Mouse (Mus musculus) heart, embryonic 10.5 days (tissue): ENCODE measurements around the gene Def6. TPM values are rescaled to one million over a fixed set of nuclear protein-coding genes. Genes with fewer than 3 reads are reported as not detected.

Experiments
- DNase-seq: peaks from one replicate; pipeline ENCODE4 v3.0.0-alpha.2; 2017; ENCODE audit warnings: low spot score
- H3K27ac ChIP-seq: fragments of 300-500 bp; sonication (generic); 2 replicates; pipeline ENCODE4 v1.5.1; 2016; ENCODE audit warnings: mild to moderate bottlenecking
- H3K27me3 ChIP-seq: fragments of 300-500 bp; sonication (generic); 2 replicates; pipeline ENCODE4 v1.6.1; 2016; ENCODE audit warnings: mild to moderate bottlenecking; ENCODE audit not compliant: poor library complexity, insufficient read depth, severe bottlenecking
- H3K36me3 ChIP-seq: fragments of 300-500 bp; sonication (generic); 2 replicates; pipeline ENCODE4 v1.6.1; 2016; ENCODE audit warnings: mild to moderate bottlenecking, moderate library complexity
- H3K4me1 ChIP-seq: fragments of 300-500 bp; sonication (generic); 2 replicates; pipeline ENCODE4 v1.6.1; 2016; ENCODE audit warnings: mild to moderate bottlenecking
- H3K4me3 ChIP-seq: fragments of 300-500 bp; sonication (generic); 2 replicates; pipeline ENCODE4 v1.5.1; 2016; ENCODE audit warnings: mild to moderate bottlenecking, moderate library complexity
- H3K9me3 ChIP-seq: fragments of 300-500 bp; sonication (generic); 2 replicates; pipeline ENCODE4 v1.6.1; 2016; ENCODE audit warnings: mild to moderate bottlenecking, moderate library complexity
- WGBS: fragments of 180-500 bp; shearing (Covaris S2); methylation state at CpG from one replicate; pipeline ENCODE4 v1.1.7; 2016; 5-methylcytosine and 5-hydroxymethylcytosine counted together
- polyA plus RNA-seq: library from polyadenylated mRNA; unstranded; fragments of >200 nt; fragmentation: Nextera tagmentation; extraction: Ambion mirVana; gene quantifications from 2 replicates; pipeline ENCODE4 v1.2.1, GENCODE M21; 2016

Def6 gene
- polyA plus RNA-seq, 1 experiment from 2014 or later = 5.2 TPM

GRCm38 (mm10) chr17:28234641-28235040 is 27.1 kb downstream of the Def6 start:
- WGBS = 88% methylated on average over 5 of the region's 5 CpGs
- no peaks in the 10 kb centered on the region for H3K9me3 ChIP-seq
- H3K27me3 ChIP-seq = peaks cover 4% of the 10 kb centered on the region; the same call in 1 of the 2 replicates
- H3K4me1 ChIP-seq = peaks cover 26% of the 10 kb centered on the region
- H3K27ac ChIP-seq = 0 out of 2 replicates have a peak overlapping the region, but pooled peaks have one; percentile 2
- no peak overlapping the region for H3K4me3 ChIP-seq
- H3K36me3 ChIP-seq = peaks cover 23% of the 10 kb centered on the region
- no peak for DNase-seq

GRCm38 (mm10) chr17:28235982-28236635 is 28.5 kb downstream of the Def6 start:
- Histone ChIP-seq H3K4me3 (no peak overlapping the region; the same call in 1 of the 2 replicates), H3K27me3 (no peaks in the 10 kb centered on the region), H3K9me3 (no peaks in the 10 kb centered on the region), H3K4me1 (peaks cover 26% of the 10 kb centered on the region), H3K36me3 (peaks cover 36% of the 10 kb centered on the region), H3K27ac (no peak overlapping the region)
- DNase-seq = no peak
- WGBS = 82% methylated on average over 7 of the region's 7 CpGs

GRCm38 (mm10) chr17:28236636-28237015 is 29.0 kb downstream of the Def6 start:
- H3K27ac ChIP-seq = no peak overlapping the region
- peaks cover 29% of the 10 kb centered on the region for H3K4me1 ChIP-seq
- H3K4me3 ChIP-seq = no peak overlapping the region; the same call in 1 of the 2 replicates
- no peaks in the 10 kb centered on the region for H3K9me3 ChIP-seq
- WGBS = 90% methylated on average over 4 of the region's 4 CpGs
- DNase-seq = no peak
- no peaks in the 10 kb centered on the region for H3K27me3 ChIP-seq
- peaks cover 41% of the 10 kb centered on the region for H3K36me3 ChIP-seq

GRCm38 (mm10) chr17:28237362-28237761 is 29.8 kb downstream of the Def6 start:
- H3K4me3 ChIP-seq = no peak overlapping the region
- WGBS = 74% methylated on average over 5 of the region's 5 CpGs
- no peaks in the 10 kb centered on the region for H3K9me3 ChIP-seq
- H3K4me1 ChIP-seq = peaks cover 33% of the 10 kb centered on the region
- no peak for DNase-seq
- H3K27me3 ChIP-seq = no peaks in the 10 kb centered on the region
- no peak overlapping the region for H3K27ac ChIP-seq
- peaks cover 42% of the 10 kb centered on the region for H3K36me3 ChIP-seq

- H3K4me1 ChIP-seq = peaks cover 34% of the 10 kb centered on the region
- peaks cover 42% of the 10 kb centered on the region for H3K36me3 ChIP-seq
- H3K27ac ChIP-seq = no peak overlapping the region
- 68% methylated on average over 6 of the region's 6 CpGs for WGBS
- H3K27me3 ChIP-seq = no peaks in the 10 kb centered on the region
- no peak overlapping the region for H3K4me3 ChIP-seq
- H3K9me3 ChIP-seq = no peaks in the 10 kb centered on the region
- DNase-seq = no peak
Observed at GRCm38 (mm10) chr17:28237874-28238273, 30.3 kb downstream of the Def6 start.

GRCm38 (mm10) chr17:28240846-28241245 is 33.3 kb downstream of the Def6 start:
- H3K27ac ChIP-seq = no peak overlapping the region
- 90% methylated on average over 5 of the region's 5 CpGs for WGBS
- no peaks in the 10 kb centered on the region for H3K27me3 ChIP-seq
- H3K9me3 ChIP-seq = no peaks in the 10 kb centered on the region
- H3K4me3 ChIP-seq = no peak overlapping the region
- DNase-seq = no peak
- peaks cover 42% of the 10 kb centered on the region for H3K36me3 ChIP-seq
- peaks cover 30% of the 10 kb centered on the region for H3K4me1 ChIP-seq

GRCm38 (mm10) chr17:28242296-28242695 is 34.7 kb downstream of the Def6 start:
- H3K36me3 ChIP-seq = peaks cover 37% of the 10 kb centered on the region
- H3K27me3 ChIP-seq = no peaks in the 10 kb centered on the region
- no peaks in the 10 kb centered on the region for H3K9me3 ChIP-seq
- H3K4me1 ChIP-seq = peaks cover 34% of the 10 kb centered on the region
- H3K27ac ChIP-seq = no peak overlapping the region
- no peak overlapping the region for H3K4me3 ChIP-seq
- WGBS = 77% methylated on average over 6 of the region's 6 CpGs
- no peak for DNase-seq

- no peak for DNase-seq
- WGBS = 79% methylated on average over 6 of the region's 6 CpGs
- H3K27ac ChIP-seq = peak overlapping the region; percentile 63; the same call in 1 of the 2 replicates
- H3K27me3 ChIP-seq = no peaks in the 10 kb centered on the region
- peaks cover 46% of the 10 kb centered on the region for H3K4me1 ChIP-seq
- H3K4me3 ChIP-seq = no peak overlapping the region
- no peaks in the 10 kb centered on the region for H3K9me3 ChIP-seq
- peaks cover 22% of the 10 kb centered on the region for H3K36me3 ChIP-seq
Observed at GRCm38 (mm10) chr17:28244214-28244613, 36.6 kb downstream of the Def6 start.

GRCm38 (mm10) chr17:28244714-28245113 is 37.1 kb downstream of the Def6 start:
- DNase-seq = no peak
- Histone ChIP-seq H3K27ac (peak overlapping the region; percentile 63; the same call in 1 of the 2 replicates), H3K4me1 (peaks cover 51% of the 10 kb centered on the region), H3K9me3 (no peaks in the 10 kb centered on the region), H3K4me3 (no peak overlapping the region), H3K36me3 (peaks cover 19% of the 10 kb centered on the region), H3K27me3 (no peaks in the 10 kb centered on the region)
- 53% methylated on average over 6 of the region's 6 CpGs for WGBS

GRCm38 (mm10) chr17:28246640-28247039 is 39.1 kb downstream of the Def6 start:
- peak overlapping the region; percentile 67; the same call in 1 of the 2 replicates for H3K27ac ChIP-seq
- H3K27me3 ChIP-seq = no peaks in the 10 kb centered on the region
- no peak for DNase-seq
- WGBS = 75% methylated on average over 11 of the region's 11 CpGs
- peaks cover 50% of the 10 kb centered on the region for H3K4me1 ChIP-seq
- H3K36me3 ChIP-seq = peaks cover under 1% of the 10 kb centered on the region
- H3K9me3 ChIP-seq = no peaks in the 10 kb centered on the region
- H3K4me3 ChIP-seq = no peak overlapping the region

GRCm38 (mm10) chr17:28247613-28248012 is 40.0 kb downstream of the Def6 start:
- DNase-seq = no peak
- 57% methylated on average over 6 of the region's 6 CpGs for WGBS
- H3K27me3 ChIP-seq = no peaks in the 10 kb centered on the region
- peaks cover 46% of the 10 kb centered on the region for H3K4me1 ChIP-seq
- H3K9me3 ChIP-seq = no peaks in the 10 kb centered on the region
- peak overlapping the region; percentile 67 for H3K27ac ChIP-seq
- H3K4me3 ChIP-seq = no peak overlapping the region
- peaks cover 8% of the 10 kb centered on the region; the same call in 1 of the 2 replicates for H3K36me3 ChIP-seq

GRCm38 (mm10) chr17:28249062-28249461 is 41.5 kb downstream of the Def6 start:
- H3K27ac ChIP-seq = no peak overlapping the region
- no peaks in the 10 kb centered on the region for H3K27me3 ChIP-seq
- 73% methylated on average over 12 of the region's 12 CpGs for WGBS
- no peaks in the 10 kb centered on the region for H3K9me3 ChIP-seq
- DNase-seq = no peak
- no peak overlapping the region for H3K4me3 ChIP-seq
- H3K36me3 ChIP-seq = peaks cover 10% of the 10 kb centered on the region; the same call in 1 of the 2 replicates
- H3K4me1 ChIP-seq = peaks cover 45% of the 10 kb centered on the region

GRCm38 (mm10) chr17:28251579-28252280 is 44.2 kb downstream of the Def6 start:
- H3K4me1 ChIP-seq = peaks cover 46% of the 10 kb centered on the region
- H3K36me3 ChIP-seq = peaks cover 10% of the 10 kb centered on the region; the same call in 1 of the 2 replicates
- 0 out of 2 replicates have a peak overlapping the region, but pooled peaks have one; percentile 13 for H3K27ac ChIP-seq

More at GRCm38 (mm10) chr17:28251579-28252280, 44.2 kb downstream of the Def6 start:
- no peak for DNase-seq
- Histone ChIP-seq H3K4me3 (no peak overlapping the region), H3K9me3 (no peaks in the 10 kb centered on the region), H3K27me3 (no peaks in the 10 kb centered on the region)
- WGBS = 73% methylated on average over 12 of the region's 12 CpGs
